Mouse (Mus musculus): Measurements from ENCODE around the gene Arid5b. TPM values are rescaled to one million over a fixed set of nuclear protein-coding genes. Genes with fewer than 3 reads are reported as not detected.
A peak's percentile ranks its signal among the peaks of the same experiment; 100 is the strongest.

Arid5b gene
- polyA plus RNA-seq, 1 experiment from 2014 or later = 44.2 TPM

DNA sequence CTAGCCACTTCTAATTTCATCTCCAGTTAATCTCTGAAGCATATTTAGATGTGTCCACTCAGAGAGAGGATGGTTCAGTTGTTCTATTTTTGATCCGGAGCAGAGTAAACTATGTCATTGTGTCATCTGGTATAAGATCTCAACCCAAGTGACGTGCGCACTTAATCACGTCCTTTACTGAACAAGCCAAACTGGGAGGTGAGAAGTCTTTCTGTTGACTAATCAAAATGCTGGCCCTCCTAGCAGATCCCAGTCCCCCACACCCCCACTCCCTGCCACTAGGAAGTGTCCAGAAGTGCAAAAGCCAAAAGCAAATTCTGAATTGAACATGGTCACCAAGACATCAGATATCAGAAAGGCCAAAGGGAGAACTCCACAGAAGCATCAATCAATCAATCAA lies 144.0 kb downstream of the Arid5b start:
- Histone ChIP-seq H3K9me3 (no peaks in the 10 kb centered on the region), H3K27me3 (no peaks in the 10 kb centered on the region), H3K36me3 (peaks cover 36% of the 10 kb centered on the region), H3K9ac (no peak overlapping the region), H3K4me1 (peaks cover 56% of the 10 kb centered on the region), H3K4me2 (replicated peaks) (peak overlapping the region; percentile 71), H3K4me3 (no peak overlapping the region), H3K27ac (no peak overlapping the region)
- no peak for ATAC-seq (ENCODE audit: low FRiP score, low read depth)
- 85% methylated on average over 4 of the region's 4 CpGs for WGBS

DNA sequence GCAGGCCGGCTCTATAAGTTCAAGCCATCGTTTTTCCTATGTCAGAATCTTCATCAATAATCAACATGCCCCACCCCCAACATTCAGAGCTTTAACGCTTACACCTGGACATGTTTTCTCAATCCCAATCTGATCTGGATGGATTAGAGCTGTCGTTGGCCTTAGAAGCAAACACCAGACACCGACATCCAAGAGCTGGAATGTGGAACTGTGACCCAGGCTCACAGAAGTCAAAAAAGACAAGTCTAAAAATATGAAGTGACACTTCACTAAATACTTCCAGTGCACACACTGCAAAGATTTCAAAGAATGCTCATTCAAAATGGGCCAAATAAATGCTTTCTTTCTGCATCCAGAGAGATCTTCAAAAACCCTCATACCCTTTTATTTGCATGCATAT lies 144.5 kb downstream of the Arid5b start:
- Histone ChIP-seq H3K27ac (no peak overlapping the region), H3K9ac (no peak overlapping the region), H3K9me3 (no peaks in the 10 kb centered on the region), H3K36me3 (peaks cover 38% of the 10 kb centered on the region), H3K4me1 (peaks cover 61% of the 10 kb centered on the region), H3K4me3 (no peak overlapping the region), H3K27me3 (no peaks in the 10 kb centered on the region), H3K4me2 (replicated peaks) (no peak overlapping the region)
- 67% methylated on average over 5 of the region's 5 CpGs for WGBS
- no peak for ATAC-seq (ENCODE audit: low FRiP score, low read depth)

DNA sequence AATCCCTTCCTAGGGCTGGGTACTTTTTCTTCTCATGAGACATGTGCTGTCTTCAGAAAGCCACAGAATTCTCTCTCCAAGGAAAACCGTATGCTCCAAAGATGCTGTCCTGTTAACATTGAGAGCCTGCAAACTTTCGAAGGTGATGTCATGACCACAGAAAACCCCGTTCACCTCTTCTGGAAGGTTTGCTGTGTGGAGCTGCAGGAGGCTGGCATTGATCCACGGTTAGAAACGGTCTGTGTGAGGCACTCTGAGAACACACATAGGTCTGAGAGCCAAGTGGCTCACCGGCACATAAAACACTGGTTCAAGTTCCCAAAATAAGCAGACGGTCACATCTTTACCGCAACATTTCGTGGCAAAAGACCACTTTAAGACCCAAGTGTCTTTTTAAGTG lies 145.9 kb downstream of the Arid5b start:
- 76% methylated on average over 9 of the region's 9 CpGs for WGBS
- no peak overlapping the region for H3K4me3 ChIP-seq
- ATAC-seq (ENCODE audit: low FRiP score, low read depth) = no peak
- no peaks in the 10 kb centered on the region for H3K9me3 ChIP-seq
- no peak overlapping the region for H3K27ac ChIP-seq
- 0 out of 2 replicates have a peak overlapping the region, but pooled peaks have one; percentile 0 for H3K4me2 ChIP-seq (replicated peaks)
- H3K9ac ChIP-seq = no peak overlapping the region
- H3K36me3 ChIP-seq = peaks cover 33% of the 10 kb centered on the region
- H3K27me3 ChIP-seq = no peaks in the 10 kb centered on the region
- H3K4me1 ChIP-seq = peaks cover 73% of the 10 kb centered on the region

DNA sequence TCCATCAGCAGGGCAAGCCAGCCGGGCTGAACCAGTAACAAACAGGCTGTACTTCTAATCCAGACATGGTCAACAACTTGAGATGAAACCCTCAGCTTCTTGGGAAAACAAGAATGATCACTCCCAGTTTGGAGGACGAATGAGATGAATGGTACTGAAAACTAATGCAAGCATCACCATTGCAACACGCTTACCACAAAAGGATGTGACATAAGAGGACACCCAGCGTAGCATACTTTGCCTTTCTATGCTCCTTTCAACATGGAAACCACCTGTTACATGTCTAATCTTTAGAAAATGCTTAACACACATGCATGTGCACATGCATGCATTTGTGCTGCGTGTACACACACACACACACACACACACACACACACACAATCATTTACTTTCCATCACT lies 146.4 kb downstream of the Arid5b start:
- 86% methylated on average over 5 of the region's 5 CpGs for WGBS
- Histone ChIP-seq H3K27me3 (no peaks in the 10 kb centered on the region), H3K4me1 (peaks cover 73% of the 10 kb centered on the region)

DNA sequence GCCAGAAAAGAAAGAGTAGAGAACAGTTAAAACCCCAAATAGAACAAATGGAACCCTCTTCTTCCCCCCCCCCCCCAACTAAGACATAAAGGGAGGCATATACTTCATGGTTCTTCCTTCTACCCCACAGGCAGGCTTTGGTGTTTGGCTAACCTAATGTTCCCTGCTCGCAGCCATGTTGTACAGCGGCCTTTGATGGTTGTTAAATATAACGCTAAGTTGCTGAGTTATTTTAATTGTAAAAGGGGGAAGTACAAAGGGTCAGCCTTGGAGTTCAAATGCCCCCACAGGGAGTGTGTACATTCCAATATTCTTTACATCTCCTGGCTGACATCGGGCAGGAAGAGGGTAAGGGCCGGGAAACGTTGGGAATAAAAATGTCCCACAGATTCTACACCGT lies 148.9 kb downstream of the Arid5b start:
- H3K4me2 ChIP-seq (replicated peaks) = 0 out of 2 replicates have a peak overlapping the region, but pooled peaks have one; percentile 11
- ATAC-seq (ENCODE audit: low FRiP score, low read depth) = no peak
- WGBS = 30% methylated on average over 7 of the region's 7 CpGs
- no peaks in the 10 kb centered on the region for H3K27me3 ChIP-seq
- H3K9ac ChIP-seq = no peak overlapping the region
- H3K4me3 ChIP-seq = no peak overlapping the region
- no peak overlapping the region; the same call in 1 of the 2 replicates for H3K27ac ChIP-seq
- peaks cover 72% of the 10 kb centered on the region for H3K4me1 ChIP-seq
- H3K36me3 ChIP-seq = peaks cover 33% of the 10 kb centered on the region
- no peaks in the 10 kb centered on the region for H3K9me3 ChIP-seq

More for the DNA sequence above, 146.4 kb downstream of the Arid5b start:
- Histone ChIP-seq H3K4me3 (no peak overlapping the region), H3K9ac (no peak overlapping the region), H3K9me3 (no peaks in the 10 kb centered on the region), H3K4me2 (replicated peaks) (0 out of 2 replicates have a peak overlapping the region, but pooled peaks have one; percentile 0), H3K36me3 (peaks cover 33% of the 10 kb centered on the region), H3K27ac (no peak overlapping the region)
- no peak for ATAC-seq (ENCODE audit: low FRiP score, low read depth)

DNA sequence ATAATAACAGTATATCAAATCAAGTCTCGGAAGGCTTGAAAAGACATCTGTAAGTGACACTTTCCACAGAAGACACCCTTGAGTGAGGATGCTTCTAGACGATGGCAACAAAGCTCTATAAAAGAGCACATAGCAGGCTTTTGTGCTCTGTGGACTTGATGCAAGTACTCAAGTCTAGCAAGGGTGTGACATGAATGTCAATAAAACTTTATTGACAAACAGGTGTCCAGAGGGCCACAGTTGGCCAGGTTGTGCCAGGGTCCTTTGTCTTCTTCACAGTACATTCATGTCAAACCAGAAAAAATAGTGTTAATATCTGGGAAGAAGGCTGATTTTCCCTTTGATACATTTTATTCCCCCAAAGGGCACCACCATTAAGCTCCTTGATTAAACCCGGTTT lies 149.5 kb downstream of the Arid5b start:
- Histone ChIP-seq H3K4me3 (no peak overlapping the region), H3K27ac (no peak overlapping the region), H3K27me3 (no peaks in the 10 kb centered on the region), H3K4me2 (replicated peaks) (no peak overlapping the region), H3K9ac (no peak overlapping the region), H3K9me3 (no peaks in the 10 kb centered on the region), H3K4me1 (peaks cover 70% of the 10 kb centered on the region), H3K36me3 (peaks cover 39% of the 10 kb centered on the region)
- no peak for ATAC-seq (ENCODE audit: low FRiP score, low read depth)
- WGBS = 86% methylated on average over 3 of the region's 3 CpGs

DNA sequence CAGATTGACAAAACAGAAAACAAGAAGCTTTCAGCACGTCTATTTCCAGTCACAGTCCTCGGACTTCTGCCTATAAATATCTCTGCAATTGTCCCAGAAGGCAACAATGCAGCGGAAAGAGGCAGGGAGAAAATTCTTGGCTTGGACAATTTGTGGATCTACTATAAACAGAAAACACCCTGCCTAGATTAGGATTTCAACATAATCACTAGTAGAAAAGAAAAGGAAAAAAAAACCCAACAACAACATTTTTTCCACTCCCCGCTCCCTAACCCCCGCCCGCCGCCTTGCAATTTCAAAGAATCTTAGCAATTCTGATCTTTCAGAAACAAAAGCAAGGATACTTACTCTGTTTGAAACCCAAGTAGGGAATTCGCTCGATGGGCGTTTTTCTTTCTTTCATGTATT lies 150.1 kb downstream of the Arid5b start:
- ATAC-seq (ENCODE audit: low FRiP score, low read depth) = no peak
- H3K9ac ChIP-seq = no peak overlapping the region
- H3K36me3 ChIP-seq = peaks cover 43% of the 10 kb centered on the region
- H3K4me3 ChIP-seq = no peak overlapping the region
- H3K27ac ChIP-seq = 0 out of 2 replicates have a peak overlapping the region, but pooled peaks have one; percentile 10
- peaks cover 70% of the 10 kb centered on the region for H3K4me1 ChIP-seq
- H3K27me3 ChIP-seq = no peaks in the 10 kb centered on the region
- 71% methylated on average over 10 of the region's 10 CpGs for WGBS
- H3K9me3 ChIP-seq = no peaks in the 10 kb centered on the region
- no peak overlapping the region for H3K4me2 ChIP-seq (replicated peaks)

DNA sequence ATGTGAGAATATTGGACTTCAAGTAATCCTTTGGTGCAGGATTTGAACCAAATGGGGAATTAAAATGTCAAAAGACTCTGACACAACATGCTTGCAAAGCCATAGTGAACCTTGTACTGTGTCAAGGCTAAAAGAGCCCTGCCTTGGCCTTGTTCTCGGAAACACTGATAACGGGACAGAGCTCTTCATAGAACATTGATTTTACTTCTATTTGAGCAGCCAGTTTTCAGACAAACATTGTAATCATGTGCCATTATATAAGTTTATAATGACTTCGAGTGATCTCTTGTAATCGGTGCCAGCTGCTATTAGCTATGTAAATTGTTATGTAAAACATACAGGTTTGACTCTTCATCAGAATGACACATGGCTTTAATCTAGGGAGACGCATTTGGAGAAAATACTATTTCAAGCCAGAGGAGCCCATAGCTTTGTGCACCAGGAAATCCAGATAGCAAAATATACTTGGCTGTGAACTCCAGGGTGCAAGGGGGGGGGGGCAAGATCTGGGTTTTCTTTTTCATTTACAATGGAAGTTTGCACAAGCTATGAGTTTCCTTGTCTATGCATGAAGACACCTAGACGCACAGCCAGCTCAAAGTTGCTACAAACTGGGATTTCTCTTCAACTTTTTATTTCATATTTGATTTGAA lies 150.8 kb downstream of the Arid5b start:
- no peak for ATAC-seq (ENCODE audit: low FRiP score, low read depth)
- H3K27ac ChIP-seq = 0 out of 2 replicates have a peak overlapping the region, but pooled peaks have one; percentile 10
- WGBS = 57% methylated on average over 6 of the region's 6 CpGs

DNA sequence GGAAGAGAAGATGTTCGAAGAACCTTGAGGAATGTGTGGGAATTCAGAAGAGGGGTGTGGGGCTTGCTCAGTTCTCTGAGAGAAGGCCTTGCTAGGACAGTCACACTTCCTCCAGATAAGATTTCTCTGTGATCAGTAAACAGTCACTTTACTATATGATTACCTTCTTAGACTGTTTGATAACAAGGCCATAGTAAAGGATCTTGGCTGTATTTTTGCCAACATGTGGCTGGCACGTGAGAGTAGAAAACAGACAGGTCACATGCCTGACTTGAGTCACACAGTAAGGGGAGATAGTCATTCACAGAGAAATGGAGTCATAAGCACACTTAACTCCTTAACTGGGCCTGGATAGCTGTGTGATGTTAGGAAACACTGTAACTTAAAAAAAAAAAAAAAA lies 151.4 kb downstream of the Arid5b start:
- 59% methylated on average over 2 of the region's 2 CpGs for WGBS
- Histone ChIP-seq H3K9me3 (no peaks in the 10 kb centered on the region), H3K9ac (no peak overlapping the region), H3K27me3 (no peaks in the 10 kb centered on the region), H3K4me3 (no peak overlapping the region), H3K36me3 (peaks cover 34% of the 10 kb centered on the region), H3K4me1 (peaks cover 62% of the 10 kb centered on the region), H3K27ac (peak overlapping the region; percentile 48; the same call in 1 of the 2 replicates), H3K4me2 (replicated peaks) (no peak overlapping the region)
- ATAC-seq (ENCODE audit: low FRiP score, low read depth) = no peak

More for the DNA sequence above, 150.8 kb downstream of the Arid5b start:
- H3K4me3 ChIP-seq = no peak overlapping the region
- no peaks in the 10 kb centered on the region for H3K9me3 ChIP-seq
- H3K9ac ChIP-seq = no peak overlapping the region
- no peaks in the 10 kb centered on the region for H3K27me3 ChIP-seq
- H3K36me3 ChIP-seq = peaks cover 37% of the 10 kb centered on the region
- H3K4me2 ChIP-seq (replicated peaks) = no peak overlapping the region
- peaks cover 67% of the 10 kb centered on the region for H3K4me1 ChIP-seq

DNA sequence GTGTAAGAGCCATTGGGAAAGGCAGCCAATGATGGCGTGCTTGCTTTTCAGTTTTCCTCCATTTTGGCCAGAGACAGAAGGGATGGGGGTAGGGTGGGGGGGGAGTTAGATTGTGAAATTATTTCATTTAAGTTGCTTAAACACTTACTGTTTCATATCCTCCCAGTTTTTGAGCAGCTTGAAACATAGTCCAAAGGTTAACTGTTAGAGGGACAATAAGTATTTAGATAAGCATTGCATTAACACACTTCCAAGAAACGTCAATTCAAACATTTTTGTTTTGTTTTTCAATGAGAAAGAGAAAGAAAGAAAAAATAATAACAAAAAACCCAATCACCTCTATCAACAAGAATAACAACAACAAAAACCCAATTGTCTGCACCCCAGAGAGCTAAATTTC lies 152.0 kb downstream of the Arid5b start:
- WGBS = 38% methylated on average over 2 of the region's 2 CpGs
- Histone ChIP-seq H3K4me1 (peaks cover 62% of the 10 kb centered on the region), H3K9me3 (no peaks in the 10 kb centered on the region), H3K4me3 (no peak overlapping the region), H3K27ac (no peak overlapping the region), H3K36me3 (peaks cover 33% of the 10 kb centered on the region), H3K4me2 (replicated peaks) (no peak overlapping the region), H3K27me3 (no peaks in the 10 kb centered on the region), H3K9ac (no peak overlapping the region)
- peak; percentile 51; the same call in 1 of the 2 replicates for ATAC-seq (ENCODE audit: low FRiP score, low read depth)

DNA sequence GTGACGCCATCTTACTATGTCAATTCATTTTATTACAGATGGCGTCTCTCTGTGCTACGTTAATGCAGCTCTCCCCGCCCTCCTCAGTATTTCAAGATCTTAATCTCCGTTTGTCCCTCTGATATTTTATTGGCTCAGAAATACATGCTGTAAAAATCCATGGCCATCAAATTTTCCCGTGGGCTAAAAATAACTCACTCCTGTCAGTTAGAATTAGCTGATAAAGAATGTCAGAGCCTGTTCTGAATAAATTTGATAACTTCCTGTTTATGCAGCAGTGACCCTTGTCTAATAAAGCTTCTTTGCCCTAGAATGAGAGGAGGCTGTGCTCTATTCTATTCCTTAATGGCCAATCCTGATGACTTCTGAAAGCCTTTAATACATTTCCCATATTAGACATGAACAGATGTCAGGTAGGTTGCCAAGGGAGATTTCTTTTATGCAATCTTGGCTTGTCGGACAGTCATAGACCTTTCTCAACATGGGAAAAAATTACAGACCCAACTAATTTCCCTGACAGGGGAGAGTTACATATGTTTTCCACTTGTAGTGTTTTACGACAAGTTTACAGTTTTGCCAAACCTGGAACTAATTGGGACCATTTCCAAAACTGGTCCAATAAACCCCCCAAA lies 152.5 kb downstream of the Arid5b start:
- peaks cover 36% of the 10 kb centered on the region for H3K36me3 ChIP-seq
- peaks cover 60% of the 10 kb centered on the region for H3K4me1 ChIP-seq
- H3K27me3 ChIP-seq = no peaks in the 10 kb centered on the region
- no peaks in the 10 kb centered on the region for H3K9me3 ChIP-seq
- ATAC-seq (ENCODE audit: low FRiP score, low read depth) = peak; percentile 84
- H3K9ac ChIP-seq = no peak overlapping the region
- H3K27ac ChIP-seq = no peak overlapping the region
- 16% methylated on average over 8 of the region's 8 CpGs for WGBS
- peak overlapping the region; percentile 9 for H3K4me2 ChIP-seq (replicated peaks)
- H3K4me3 ChIP-seq = no peak overlapping the region

DNA sequence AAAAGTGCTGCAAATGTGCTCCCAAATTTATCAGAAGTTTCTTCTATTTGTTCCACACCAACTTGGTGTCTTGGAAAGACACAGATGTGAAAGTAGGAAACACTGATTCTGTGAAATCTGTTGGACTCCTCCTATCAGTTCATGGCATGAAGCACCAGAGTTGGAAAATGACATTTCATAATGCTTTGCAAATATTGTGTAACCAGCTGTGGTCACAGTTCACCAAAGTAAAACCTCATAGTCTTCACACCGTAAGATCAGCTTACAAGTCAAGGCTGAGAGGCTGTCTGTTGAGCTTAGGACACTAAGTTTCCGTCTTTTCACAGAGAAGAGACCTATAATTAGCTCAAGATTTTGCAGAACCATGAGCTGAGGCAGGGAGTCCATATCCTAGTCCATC lies 153.6 kb downstream of the Arid5b start:
- Histone ChIP-seq H3K27ac (no peak overlapping the region), H3K9me3 (no peaks in the 10 kb centered on the region), H3K4me2 (replicated peaks) (no peak overlapping the region), H3K4me1 (peaks cover 52% of the 10 kb centered on the region), H3K27me3 (no peaks in the 10 kb centered on the region), H3K36me3 (peaks cover 38% of the 10 kb centered on the region), H3K9ac (no peak overlapping the region), H3K4me3 (no peak overlapping the region)
- ATAC-seq (ENCODE audit: low FRiP score, low read depth) = no peak
- WGBS = 72% methylated on average over 2 of the region's 2 CpGs

All from limb, embryonic 13.5 days (tissue).